Mouse (Mus musculus): ENCODE measurements around the gene Ifne. TPM values are rescaled to one million over a fixed set of nuclear protein-coding genes. Genes with fewer than 3 reads are reported as not detected.

Ifne gene
- total and polyA plus RNA-seq, 3 experiments, result not detected

DNA sequence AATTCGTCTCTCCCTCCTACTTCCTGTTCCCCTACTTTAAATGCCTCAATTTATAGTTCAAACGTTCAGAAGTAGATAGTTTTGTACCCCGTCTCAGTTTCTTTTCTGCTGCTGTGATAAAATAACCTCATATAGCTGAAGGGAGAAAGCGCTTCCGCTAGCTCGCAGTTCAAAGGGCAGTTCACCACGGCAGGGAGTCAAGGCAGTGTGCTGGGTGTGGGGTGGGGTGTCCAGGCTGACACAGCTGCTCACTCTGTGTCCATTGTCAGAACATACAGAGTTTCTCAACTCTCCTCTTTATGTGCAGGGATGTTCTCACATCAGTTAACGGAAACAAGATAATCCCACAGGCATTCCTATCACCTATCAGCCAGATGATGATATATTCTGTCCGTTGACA is 32.2 kb upstream of the Ifne start:
- Histone ChIP-seq H3K79me2 (ENCODE audit: control insufficient read depth, insufficient read depth, low read length, poor library complexity) (no peaks in the 10 kb centered on the region), H3K4me1 (ENCODE audit: control insufficient read depth in 1 of 2, insufficient read depth in 2 of 2, low read length in 2 of 2) (no peaks in the 10 kb centered on the region), H3K27ac (ENCODE audit: control insufficient read depth, low read depth, low read length) (no peak overlapping the region), H3K4me3 (ENCODE audit: control insufficient read depth in 1 of 2, insufficient read depth in 1 of 2, low read depth in 2 of 2, low read length in 2 of 2) (no peak overlapping the region), H3K9ac (ENCODE audit: control insufficient read depth, low read depth, low read length, poor library complexity, severe bottlenecking) (no peak overlapping the region), H3K36me3 (ENCODE audit: control insufficient read depth in 1 of 2, insufficient read depth in 2 of 2, low read length in 2 of 2) (no peaks in the 10 kb centered on the region), H3K27me3 (ENCODE audit: control insufficient read depth in 1 of 2, insufficient read depth in 2 of 2, low read length in 2 of 2) (peaks cover 13 to 25% of the 10 kb centered on the region in 2 experiments), H3K9me3 (replicated peaks; ENCODE audit: insufficient read depth, low read length) (no peaks in the 10 kb centered on the region)
- no peak for DNase-seq (ENCODE audit: low read depth, low spot score)
- no peak for TF ChIP-seq HCFC1 (IDR thresholded peaks at IDR 0.05; ENCODE audit: low read depth, low read length)
- no peak for TF ChIP-seq MXI1 (IDR thresholded peaks at IDR 0.05; ENCODE audit: low read depth, low read length)
- no peak for TF ChIP-seq ZC3H11A (IDR thresholded peaks at IDR 0.05; ENCODE audit: low read depth, low read length)
- TF ChIP-seq MAX (IDR thresholded peaks at IDR 0.05; ENCODE audit: low read length), result no peak
- no peak for TF ChIP-seq UBTF (IDR thresholded peaks at IDR 0.05; ENCODE audit: borderline replicate concordance, insufficient read depth, low read depth, low read length)
- no peak for TF ChIP-seq ZNF384 (IDR thresholded peaks at IDR 0.05; ENCODE audit: low read depth, low read length)
- no peak for TF ChIP-seq ZKSCAN1 (IDR thresholded peaks at IDR 0.05; ENCODE audit: low read depth, low read length)
- no peak for TF ChIP-seq MAZ (IDR thresholded peaks at IDR 0.05; ENCODE audit: low read depth, low read length)

DNA sequence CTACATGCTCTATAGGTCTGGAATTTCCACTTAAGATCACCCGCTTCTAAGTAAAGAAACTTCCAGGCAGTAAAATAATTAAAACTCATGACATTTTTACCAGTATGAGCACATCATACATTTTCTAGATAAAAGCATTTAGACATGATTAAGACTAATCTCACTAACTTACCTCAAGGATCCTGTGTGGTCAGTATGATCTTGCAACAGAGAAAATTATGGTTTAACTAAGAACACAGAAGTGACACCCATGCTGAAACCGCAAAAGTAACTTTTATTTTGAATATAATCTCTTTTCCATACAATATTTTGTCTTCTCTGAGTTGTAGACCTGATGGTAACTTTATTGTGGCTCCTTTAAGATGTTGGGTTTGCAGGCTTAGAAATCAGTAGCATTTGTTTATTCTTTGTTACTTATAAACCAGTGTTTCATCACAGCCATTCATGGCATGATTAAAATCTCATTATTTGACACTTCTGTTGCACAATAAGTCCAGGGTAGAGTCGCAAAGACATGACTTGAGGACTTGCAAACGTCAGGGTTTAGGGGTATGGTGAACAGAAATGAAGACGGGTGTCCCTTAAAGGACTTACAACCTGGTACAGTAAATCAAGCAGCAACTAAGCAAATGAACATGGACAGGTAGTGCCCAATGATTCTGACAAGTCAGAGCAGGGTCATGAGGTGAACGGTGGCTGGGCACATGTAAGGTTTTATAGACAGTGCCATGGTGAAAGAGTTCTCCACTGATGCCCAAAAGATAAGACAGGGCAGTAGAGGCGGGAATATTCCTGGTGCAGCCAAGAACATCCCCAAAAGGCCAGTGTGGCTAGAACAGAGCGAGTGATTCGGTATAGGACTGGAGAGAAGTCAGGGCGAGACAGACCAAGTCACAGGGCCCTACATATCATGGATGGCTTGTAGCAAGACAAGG is 29.9 kb upstream of the Ifne start:
- TF ChIP-seq CHD1 (IDR thresholded peaks at IDR 0.05; ENCODE audit: low read depth, low read length) (no peak), TCF12 (IDR thresholded peaks at IDR 0.05; ENCODE audit: low read depth, low read length) (no peak), ETS1 (IDR thresholded peaks at IDR 0.05; ENCODE audit: low read depth, low read length) (no peak), MYB (IDR thresholded peaks at IDR 0.05; ENCODE audit: low read depth, low read length) (no peak), JUND (IDR thresholded peaks at IDR 0.05; ENCODE audit: low read depth, low read length) (no peak), POLR2AphosphoS2 (IDR thresholded peaks at IDR 0.05; ENCODE audit: low read length) (no peak), POLR2AphosphoS5 (IDR thresholded peaks at IDR 0.05; ENCODE audit: borderline replicate concordance, low read depth, low read length) (no peak), BHLHE40 (IDR thresholded peaks at IDR 0.05; ENCODE audit: borderline replicate concordance, low read depth, low read length) (no peak), RCOR1 (IDR thresholded peaks at IDR 0.05; ENCODE audit: low read depth, low read length) (no peak), MAFK (IDR thresholded peaks at IDR 0.05; ENCODE audit: borderline replicate concordance, low read depth, low read length) (no peak), SIN3A (IDR thresholded peaks at IDR 0.05; ENCODE audit: low read length) (no peak), SMC3 (IDR thresholded peaks at IDR 0.05; ENCODE audit: low read depth, low read length) (no peak), NRF1 (IDR thresholded peaks at IDR 0.05; ENCODE audit: insufficient read depth, low read depth, low read length, poor library complexity, severe bottlenecking) (no peak), MAX (IDR thresholded peaks at IDR 0.05; ENCODE audit: low read length) (no peak), MXI1 (IDR thresholded peaks at IDR 0.05; ENCODE audit: low read depth, low read length) (no peak), GABPA (IDR thresholded peaks at IDR 0.05; ENCODE audit: low read depth, low read length) (no peak), GATA1 (IDR thresholded peaks at IDR 0.05; ENCODE audit: low read depth, low read length) (no peak)
- no peak overlapping the region for H3K4me3 ChIP-seq (ENCODE audit: control insufficient read depth in 1 of 2, insufficient read depth in 1 of 2, low read depth in 2 of 2, low read length in 2 of 2)
- no peak for DNase-seq (ENCODE audit: low read depth, low spot score)
- H3K79me2 ChIP-seq (ENCODE audit: control insufficient read depth, insufficient read depth, low read length, poor library complexity), result no peaks in the 10 kb centered on the region
- no peaks in the 10 kb centered on the region for H3K36me3 ChIP-seq (ENCODE audit: control insufficient read depth in 1 of 2, insufficient read depth in 2 of 2, low read length in 2 of 2)
- H3K27ac ChIP-seq (ENCODE audit: control insufficient read depth, low read depth, low read length), result no peak overlapping the region
- no peaks in the 10 kb centered on the region for H3K4me1 ChIP-seq (ENCODE audit: control insufficient read depth in 1 of 2, insufficient read depth in 2 of 2, low read length in 2 of 2)
- H3K9ac ChIP-seq (ENCODE audit: control insufficient read depth, low read depth, low read length, poor library complexity, severe bottlenecking), result no peak overlapping the region
- H3K9me3 ChIP-seq (replicated peaks; ENCODE audit: insufficient read depth, low read length), result no peaks in the 10 kb centered on the region
- H3K27me3 ChIP-seq (ENCODE audit: control insufficient read depth in 1 of 2, insufficient read depth in 2 of 2, low read length in 2 of 2), result peaks cover 11 to 18% of the 10 kb centered on the region in 2 experiments; a peak in 3 of 4 replicates
